Comparison of ENCODE assay signal across 10 mouse cellular contexts in genomic region chr9:97315421-97316055, GRCm38 (mm10). TPM values are rescaled to one million over a fixed set of nuclear protein-coding genes. Genes with fewer than 3 reads are reported as not detected.
DNase-seq lines count a peak whose midpoint lies in the region; ATAC-seq lines count a peak whose summit lies in the region.
"Had no signal": no experiment of that assay in that cellular context is flagged by ENCODE, and none has a peak within 500 bp of the region (broad histone marks: within the 10 kb centered on the region; RNA-seq: fewer than 3 reads in every experiment).

No protein-coding gene starts in this region.

- H3K4me1 ChIP-seq in hindbrain, embryonic 11.5 days (replicated peaks; ENCODE audit: control insufficient read depth, insufficient read depth, low read length): peaks cover 2% of the 10 kb centered on the region; the same call in 1 of the 2 replicates
- no peaks in the 10 kb centered on the region for H3K4me1 ChIP-seq in hindbrain, embryonic 16.5 days (ENCODE audit: control insufficient read depth, insufficient read depth, low read depth, low read length)
- H3K4me1 ChIP-seq: neural tube, embryonic 13.5 days had no signal

- WGBS in hindbrain, embryonic 11.5 days: 71% methylated on average over 10 of the region's 10 CpGs
- 71% methylated on average over 10 of the region's 10 CpGs for WGBS in hindbrain, embryonic 16.5 days

- no peak overlapping the region for H3K4me2 ChIP-seq in hindbrain, embryonic 11.5 days (replicated peaks; ENCODE audit: low read depth, low read length)
- no peak overlapping the region for H3K4me2 ChIP-seq in hindbrain, embryonic 16.5 days (ENCODE audit: low read length)
- H3K4me2 ChIP-seq: neural tube, embryonic 13.5 days had no signal

- H3K4me3 ChIP-seq in hindbrain, embryonic 11.5 days (ENCODE audit: low read depth, low read length): no peak overlapping the region
- H3K4me3 ChIP-seq in hindbrain, embryonic 16.5 days (ENCODE audit: low read length): no peak overlapping the region
- H3K4me3 ChIP-seq: neural tube, embryonic 13.5 days had no signal

- no peaks in the 10 kb centered on the region for H3K36me3 ChIP-seq in hindbrain, embryonic 11.5 days (ENCODE audit: control insufficient read depth, insufficient read depth, low read length)
- no peaks in the 10 kb centered on the region for H3K36me3 ChIP-seq in hindbrain, embryonic 16.5 days (ENCODE audit: control insufficient read depth, insufficient read depth, low read length)
- H3K36me3 ChIP-seq: neural tube, embryonic 13.5 days had no signal

- ATAC-seq in hindbrain, embryonic 11.5 days (ENCODE audit: low FRiP score): no peak; the same call in 1 of the 2 replicates
- no peak for ATAC-seq in hindbrain, embryonic 16.5 days

- DNase-seq in hindbrain, embryonic 11.5 days (ENCODE audit: low spot score): peak; percentile 19
- peak; percentile 41 for DNase-seq in ES-CJ7 (ENCODE audit: low read depth, low spot score)
- peak; percentile 32 to 44 for DNase-seq in adrenal gland, postnatal 36 days
- peak; percentile 29 for DNase-seq in lung, postnatal 10 days
- no peak for DNase-seq in ovary, adult 18-20 months (ENCODE audit: low spot score)
- DNase-seq in layer of hippocampus, adult 9-11 months: no peak
- DNase-seq in gastrocnemius, postnatal 10 days: no peak

- no peak overlapping the region for H3K9ac ChIP-seq in hindbrain, embryonic 11.5 days (ENCODE audit: low read depth, low read length)
- H3K9ac ChIP-seq in hindbrain, embryonic 16.5 days (ENCODE audit: low read depth, low read length): no peak overlapping the region
- H3K9ac ChIP-seq: neural tube, embryonic 13.5 days had no signal

- no peaks in the 10 kb centered on the region for H3K9me3 ChIP-seq in hindbrain, embryonic 11.5 days (ENCODE audit: control insufficient read depth, low read length)
- H3K9me3 ChIP-seq in hindbrain, embryonic 16.5 days (ENCODE audit: control insufficient read depth, low read length): no peaks in the 10 kb centered on the region
- H3K9me3 ChIP-seq: neural tube, embryonic 13.5 days had no signal

- H3K27me3 ChIP-seq in hindbrain, embryonic 11.5 days (ENCODE audit: control insufficient read depth, insufficient read depth, low read length): no peaks in the 10 kb centered on the region
- H3K27me3 ChIP-seq in hindbrain, embryonic 16.5 days (replicated peaks; ENCODE audit: control insufficient read depth, insufficient read depth, low read length): no peaks in the 10 kb centered on the region
- H3K27me3 ChIP-seq: neural tube, embryonic 13.5 days had no signal

- no peak overlapping the region for H3K27ac ChIP-seq in hindbrain, embryonic 11.5 days (ENCODE audit: low read depth, low read length)
- H3K27ac ChIP-seq in hindbrain, embryonic 16.5 days (ENCODE audit: low read depth, low read length): no peak overlapping the region
- H3K27ac ChIP-seq: neural tube, embryonic 13.5 days had no signal

RNA-seq across cellular contexts. Expression of gene Trim42, which starts 54.2 kb away (rescaled TPM):
- polyA plus RNA-seq in hindbrain, embryonic 11.5 days (2014; fragmentation: Nextera tagmentation; extraction: Ambion mirVana): not detected in 2 replicates
- polyA plus RNA-seq in hindbrain, embryonic 16.5 days (2015; fragmentation: Nextera tagmentation; extraction: Ambion mirVana): not detected in 2 replicates
- not detected for total RNA-seq in adrenal gland, postnatal 36 days (2021)
- total RNA-seq in gastrocnemius, postnatal 10 days (2021): not detected
- total RNA-seq: left cerebral cortex, postnatal 25 days had no signal
- polyA plus RNA-seq: neural tube, embryonic 13.5 days had no signal

Comparison
In these comparisons a context has a peak if more than half of its experiments do, and no peak if none do; other contexts are left out.
1. DNase-seq: peak in hindbrain, embryonic 11.5 days (single experiment), ES-CJ7 (single experiment), adrenal gland, postnatal 36 days (2 of 2) and lung, postnatal 10 days (single experiment); none in ovary, adult 18-20 months (single experiment), layer of hippocampus, adult 9-11 months (single experiment) and gastrocnemius, postnatal 10 days (single experiment).